Mouse (Mus musculus) layer of hippocampus, postnatal 36 days (tissue): ENCODE measurements around the gene Neurog2. TPM values are rescaled to one million over a fixed set of nuclear protein-coding genes. Genes with fewer than 3 reads are reported as not detected.

Experiments
- DNase-seq, 2 experiments: peaks; one replicate each; pipeline ENCODE4 v3.0.0; 2022
- total RNA-seq, 2 experiments: library from RNA; stranded (reverse); gene quantifications; 2 replicates each; pipeline ENCODE4 v1.2.3; 2021

Gene Neurog2
- total RNA-seq, result 1 to 10 TPM in 1 of 2 experiments, under 1 TPM in 1; 0.71 to 1.9 TPM

DNA sequence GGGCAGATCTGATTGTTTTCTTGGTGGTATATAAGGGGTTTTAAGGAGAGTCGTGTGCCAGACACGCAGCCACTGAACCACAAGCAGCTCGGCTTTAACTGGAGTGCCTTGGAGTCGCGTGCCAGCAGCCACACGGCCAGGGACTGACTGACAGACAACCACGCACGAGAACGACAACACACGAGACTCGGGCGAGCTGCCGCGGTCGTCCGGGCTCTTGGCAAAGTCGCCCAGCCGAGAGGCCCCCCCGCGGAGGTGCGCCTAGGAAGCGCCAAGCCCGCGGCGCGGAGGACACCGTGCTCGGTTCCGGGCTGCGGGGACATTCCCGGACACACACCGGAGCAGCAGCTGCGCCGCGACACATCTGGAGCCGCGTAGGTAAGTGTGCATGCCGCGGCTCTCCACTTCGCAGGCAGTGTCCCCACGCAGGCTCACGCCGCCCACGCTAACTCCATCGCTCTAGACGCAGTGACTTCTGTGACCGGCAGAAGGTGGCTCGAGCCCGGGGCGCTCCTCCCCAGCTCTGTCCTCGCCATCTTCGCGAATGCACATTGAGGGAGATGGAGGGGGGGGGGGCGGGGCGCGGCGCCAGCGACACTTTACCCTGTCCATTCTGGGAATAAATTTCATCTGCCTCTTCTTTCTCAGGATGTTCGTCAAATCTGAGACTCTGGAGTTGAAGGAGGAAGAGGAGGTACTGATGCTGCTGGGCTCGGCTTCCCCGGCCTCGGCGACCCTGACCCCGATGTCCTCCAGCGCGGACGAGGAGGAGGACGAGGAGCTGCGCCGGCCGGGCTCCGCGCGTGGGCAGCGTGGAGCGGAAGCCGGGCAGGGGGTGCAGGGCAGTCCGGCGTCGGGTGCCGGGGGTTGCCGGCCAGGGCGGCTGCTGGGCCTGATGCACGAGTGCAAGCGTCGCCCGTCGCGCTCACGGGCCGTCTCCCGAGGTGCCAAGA, at the start of gene Neurog2:
Neurog2 (plus strand) TSS at position 56 of the 953 bp plus-strand sequence.
- no peak for DNase-seq

DNA sequence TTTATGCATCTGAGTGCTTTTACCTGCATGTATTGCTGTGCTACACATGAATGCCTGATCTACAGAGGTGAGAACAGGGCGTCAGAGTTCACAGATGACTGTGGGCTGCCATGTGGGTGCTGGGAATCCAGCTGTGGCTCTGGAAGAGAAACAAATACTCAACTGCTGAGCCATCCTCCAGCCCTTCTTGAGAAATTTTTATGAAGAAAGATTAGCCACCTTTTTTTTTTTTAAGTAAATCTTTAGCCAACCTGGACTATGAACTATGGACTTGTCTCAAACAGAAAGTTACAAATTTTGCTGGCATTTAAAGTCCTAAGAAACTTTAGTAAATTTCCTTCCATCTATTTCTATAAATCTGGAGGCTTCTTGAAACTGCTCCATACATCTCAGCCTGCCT, 35.8 kb upstream of the Neurog2 start:
- no peak for DNase-seq

DNA sequence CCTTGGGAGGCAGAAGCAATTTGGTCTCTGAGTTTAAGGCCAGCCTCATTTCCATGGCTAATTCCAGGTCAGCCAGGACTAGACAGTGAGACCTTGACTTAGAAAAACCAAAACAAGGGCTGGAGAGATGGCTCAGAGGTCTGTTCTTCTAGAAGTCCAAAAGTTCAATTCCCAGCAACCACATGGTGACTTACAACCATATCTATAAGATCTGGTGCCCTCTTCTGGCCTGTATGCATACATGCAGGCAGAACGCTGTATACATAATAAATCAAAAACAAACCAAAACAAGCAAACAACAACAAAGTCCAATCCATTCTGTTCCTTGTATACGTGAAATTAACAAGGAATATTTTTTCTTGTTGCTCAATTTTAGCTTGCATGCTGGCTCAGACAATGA, 24.8 kb upstream of the Neurog2 start:
- DNase-seq, result no peak

DNA sequence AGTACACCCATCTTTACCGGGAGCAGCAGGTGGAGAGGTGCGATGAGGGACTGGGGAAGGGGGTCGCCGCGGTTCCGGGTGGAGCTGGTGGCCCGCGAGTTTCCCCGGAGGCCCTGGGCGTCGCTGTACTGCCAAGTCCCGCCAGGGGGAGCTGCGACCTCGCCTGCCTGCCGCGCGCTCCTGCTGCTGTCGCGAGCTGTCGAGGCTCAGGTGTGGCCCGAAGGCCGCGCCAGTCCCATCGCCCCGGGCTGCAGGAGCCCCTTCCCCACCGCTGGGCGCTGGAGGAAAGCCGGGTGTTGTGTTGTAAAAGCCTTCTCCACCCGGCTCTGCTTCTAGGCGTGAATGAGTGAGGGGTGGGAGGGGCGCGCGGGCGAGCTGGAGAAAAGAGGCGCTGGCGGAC, 7.6 kb upstream of the Neurog2 start:
- DNase-seq, result peak; percentile 54

DNA sequence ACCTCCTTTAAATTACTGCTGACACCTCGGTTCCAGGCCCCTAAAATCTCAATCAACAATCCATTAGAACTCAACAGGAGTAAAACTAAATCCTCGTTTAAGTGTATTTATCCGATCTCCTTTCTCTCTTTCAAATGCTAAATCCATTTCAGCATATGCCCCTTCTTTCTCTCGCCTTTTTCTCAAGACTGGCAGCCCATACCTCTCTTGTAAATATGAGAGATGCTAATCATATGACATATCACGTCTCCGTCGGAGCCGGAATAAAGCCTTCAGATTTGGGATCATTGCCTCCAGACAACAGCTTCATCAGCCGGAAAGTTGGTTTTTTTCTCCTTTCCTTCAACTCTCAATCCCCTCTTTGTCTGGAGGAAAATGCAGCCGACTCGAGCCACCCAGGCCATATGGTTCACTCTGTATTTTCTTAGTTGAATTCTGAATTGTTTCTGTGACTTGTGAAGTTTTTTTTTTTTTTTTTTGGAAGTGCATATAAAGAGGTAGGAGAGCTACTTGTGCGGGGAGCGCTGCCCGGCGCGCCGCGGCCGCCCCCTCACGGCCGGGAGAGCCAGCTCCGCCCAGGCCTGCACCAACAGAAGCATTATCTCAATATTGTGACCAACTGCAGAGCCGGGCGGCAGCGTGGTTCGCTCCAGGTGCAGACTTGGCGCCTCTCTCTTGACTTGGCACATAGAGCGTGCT, 7.1 kb upstream of the Neurog2 start:
- DNase-seq, result no peak

DNA sequence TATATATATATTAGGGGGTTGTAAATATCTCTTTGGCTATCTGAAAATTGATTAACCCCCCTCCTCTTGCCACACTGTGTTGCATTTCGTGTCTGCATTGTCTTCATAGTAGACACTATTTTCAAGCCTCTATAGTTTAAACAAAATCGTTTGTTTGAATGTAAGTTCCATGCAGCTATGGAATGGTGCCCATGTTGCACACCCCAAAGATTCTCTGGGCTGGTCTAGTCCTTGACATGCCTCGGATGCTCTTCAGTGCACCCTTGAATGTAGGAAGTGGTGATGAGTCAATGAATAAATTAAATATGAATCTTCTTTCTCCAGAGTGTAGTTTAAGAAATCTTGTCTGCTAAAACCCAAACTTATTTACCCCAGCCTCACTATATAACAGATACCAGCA, 6.4 kb upstream of the Neurog2 start:
- DNase-seq, result no peak

DNA sequence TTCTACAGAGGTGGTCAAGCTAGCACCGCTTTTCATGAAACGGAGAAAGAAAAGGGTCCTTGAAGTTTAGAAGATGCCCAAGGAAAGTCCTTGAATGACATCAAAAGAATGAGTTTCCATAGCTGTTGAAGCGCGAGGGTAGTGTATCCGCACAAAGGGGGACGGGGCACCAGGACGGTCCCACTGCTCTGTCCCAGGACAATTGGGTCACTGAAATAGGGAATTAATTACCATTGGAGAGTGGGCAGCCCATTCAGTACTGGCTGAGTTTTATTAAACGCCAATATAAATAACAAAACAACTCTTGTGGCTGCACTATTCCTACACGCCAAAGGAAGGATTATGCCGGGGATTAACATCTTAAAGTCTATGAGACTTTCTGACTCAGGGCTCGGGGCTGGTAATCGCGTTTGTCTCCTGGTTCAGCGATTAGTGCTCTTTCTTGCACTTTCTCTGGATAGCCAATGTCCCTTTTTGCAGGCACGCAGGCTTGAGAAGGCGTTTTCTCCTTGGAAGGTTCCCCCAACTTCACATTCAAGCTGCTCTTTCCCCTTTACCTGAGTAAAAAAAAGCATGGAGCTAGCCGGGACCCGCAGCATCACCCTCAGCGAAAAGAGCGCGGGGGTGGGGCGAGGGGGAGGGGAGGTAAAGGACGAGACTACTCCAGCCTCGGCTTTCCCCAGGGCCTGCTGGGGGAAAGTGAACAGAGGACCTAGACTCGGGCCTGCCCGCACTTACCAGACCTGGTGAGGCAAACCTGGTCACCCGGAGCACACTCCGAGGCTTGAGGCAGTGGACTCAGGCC, 5.6 kb upstream of the Neurog2 start:
- DNase-seq, result no peak

DNA sequence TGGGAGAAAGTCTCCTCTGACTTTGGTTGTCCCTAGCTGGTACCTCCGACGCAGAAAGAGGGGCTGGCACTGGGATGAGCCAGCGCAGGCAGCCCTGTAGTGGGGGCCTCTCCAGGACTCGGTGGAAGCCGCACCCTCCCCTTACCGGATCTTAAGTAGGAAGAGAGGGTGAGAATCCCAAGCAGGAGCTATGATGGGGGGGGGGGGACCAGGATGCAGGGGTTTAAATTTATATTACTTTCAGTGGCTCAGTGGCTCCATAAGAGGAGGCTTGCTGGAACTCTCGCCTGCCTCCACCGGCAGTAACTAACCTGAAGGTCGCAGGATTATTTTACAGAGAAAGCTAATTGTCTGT, 5.0 kb upstream of the Neurog2 start:
- no peak for DNase-seq

DNA sequence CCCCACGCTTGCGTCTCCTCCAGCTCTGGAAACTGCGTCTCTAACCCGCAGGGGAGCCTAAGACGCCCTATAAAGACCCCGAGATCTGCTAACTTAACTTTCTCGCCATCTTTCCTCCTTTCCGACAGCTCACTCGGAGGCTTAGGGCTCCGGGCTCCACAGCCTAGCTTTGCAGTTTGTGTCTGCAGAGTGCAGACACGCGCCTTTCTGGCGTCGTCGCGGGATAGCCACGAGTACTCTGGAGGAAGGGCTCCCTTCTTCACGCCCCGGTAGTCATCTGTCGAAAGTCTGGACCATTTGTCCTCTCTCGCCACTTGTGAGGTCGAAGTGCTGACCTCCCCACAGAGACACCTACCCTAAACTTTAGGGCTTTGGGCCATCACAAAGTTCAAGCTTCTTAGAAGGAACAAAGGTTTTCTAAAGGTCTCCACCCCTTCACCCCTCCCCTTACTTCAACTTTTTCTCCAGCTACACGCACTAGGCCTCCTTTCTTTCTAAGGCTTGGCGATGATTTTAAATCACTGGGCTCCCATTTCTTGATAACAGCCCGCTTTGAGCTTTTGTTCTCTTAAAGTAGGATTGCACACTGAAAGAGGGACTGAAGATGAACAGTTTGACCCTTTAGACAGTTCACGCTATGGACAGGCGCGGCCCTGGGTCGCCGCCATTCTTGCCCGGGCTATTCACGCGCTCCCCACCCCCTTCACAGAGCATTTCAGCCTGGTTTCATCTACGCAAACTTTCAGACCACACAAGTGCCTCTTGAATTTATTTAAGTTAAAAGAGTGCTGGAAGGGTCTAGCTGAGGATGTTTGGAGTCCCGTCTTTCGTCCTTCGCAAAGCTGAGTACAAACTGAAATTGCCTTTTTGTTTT, 4.4 kb upstream of the Neurog2 start:
- no peak for DNase-seq

DNA sequence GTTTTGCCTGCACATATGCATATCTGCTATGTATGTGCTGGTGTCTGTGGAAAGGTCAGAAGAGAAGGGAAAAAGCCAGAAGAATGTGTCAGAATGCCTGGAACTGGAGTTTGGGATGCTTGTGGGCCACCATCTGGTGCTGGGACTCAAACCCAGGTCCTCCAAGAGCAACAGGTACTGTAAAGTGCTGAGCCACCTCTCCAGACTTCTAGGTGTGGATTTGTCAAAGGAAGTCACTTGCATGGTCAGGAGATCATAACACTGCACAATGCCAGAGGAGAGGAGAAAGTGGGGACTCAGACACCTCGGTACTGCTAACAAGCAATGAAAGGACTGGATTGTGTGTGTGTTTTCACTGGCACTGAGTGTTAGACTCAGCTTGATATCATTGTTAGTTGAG, 2.7 kb upstream of the Neurog2 start:
- no peak for DNase-seq

DNA sequence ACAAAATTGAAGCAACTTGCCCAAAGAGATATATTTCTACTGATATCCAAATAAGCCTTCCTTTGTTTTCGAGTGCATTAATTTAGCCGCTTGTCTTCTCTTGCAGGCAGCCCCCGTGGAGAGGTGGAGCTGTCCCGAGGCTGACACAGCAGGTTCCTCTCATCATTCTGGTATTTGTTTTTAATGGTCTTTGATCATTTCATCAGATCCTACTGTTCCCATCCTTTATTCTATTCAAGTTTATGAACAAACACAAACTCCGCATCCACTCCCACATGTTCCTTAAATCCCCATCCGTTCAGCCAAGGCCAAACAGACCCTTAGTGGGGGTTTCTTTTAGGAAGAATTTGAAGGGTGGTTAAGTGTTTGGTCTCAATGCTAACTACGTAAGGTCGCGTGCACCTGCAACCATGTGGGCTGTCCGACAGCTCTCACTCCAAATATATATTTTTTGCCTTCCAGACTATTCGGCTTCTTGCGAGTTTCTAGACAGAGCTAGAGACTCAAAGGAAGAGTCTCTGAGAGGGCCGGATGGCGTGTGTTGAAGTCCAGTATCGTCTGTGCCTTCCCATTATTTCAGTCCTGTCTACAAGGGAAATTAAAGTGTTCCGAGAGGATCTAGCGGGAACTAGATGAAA, 2.1 kb upstream of the Neurog2 start:
- no peak for DNase-seq

DNA sequence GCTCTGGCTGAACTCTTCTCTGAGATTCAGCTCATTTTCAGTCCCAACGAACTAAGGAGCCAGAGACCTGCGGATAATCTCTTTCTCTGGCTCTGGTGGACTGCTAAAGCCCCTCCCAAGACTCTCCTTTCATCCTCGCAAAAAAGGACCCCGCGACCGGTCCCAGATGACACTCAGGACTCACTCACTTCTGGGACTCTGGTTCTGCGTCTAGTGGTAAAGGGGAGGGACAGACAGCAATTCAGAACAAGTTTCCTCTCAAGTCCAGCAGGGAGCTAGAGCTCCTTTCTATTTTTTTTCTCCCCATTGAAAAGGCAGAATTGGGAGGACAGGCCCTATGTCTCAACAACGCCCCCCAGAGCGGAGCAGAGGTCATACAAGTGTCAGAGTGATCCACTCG, 1.4 kb upstream of the Neurog2 start:
- no peak for DNase-seq

DNA sequence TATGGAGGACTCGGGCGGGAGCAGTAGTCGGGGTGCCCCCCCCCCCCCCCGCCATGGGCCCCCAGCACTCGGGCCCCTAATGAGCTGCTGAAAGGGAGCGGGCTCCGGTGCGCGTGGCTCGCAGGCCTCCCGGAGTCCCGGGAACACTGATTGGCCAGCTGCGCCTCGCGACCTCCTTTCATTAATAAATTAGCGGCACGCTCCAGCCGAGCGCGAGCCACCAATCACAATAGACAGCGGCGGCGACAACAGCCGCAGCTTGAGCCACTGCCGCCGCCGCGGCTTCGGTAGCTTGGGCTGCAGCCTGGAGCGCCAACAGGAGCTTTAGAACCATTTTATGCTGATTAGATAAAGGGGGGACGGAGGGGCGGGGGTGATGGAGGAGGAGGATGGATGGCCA, 404 bp upstream of the Neurog2 start:
- DNase-seq, result no peak

DNA sequence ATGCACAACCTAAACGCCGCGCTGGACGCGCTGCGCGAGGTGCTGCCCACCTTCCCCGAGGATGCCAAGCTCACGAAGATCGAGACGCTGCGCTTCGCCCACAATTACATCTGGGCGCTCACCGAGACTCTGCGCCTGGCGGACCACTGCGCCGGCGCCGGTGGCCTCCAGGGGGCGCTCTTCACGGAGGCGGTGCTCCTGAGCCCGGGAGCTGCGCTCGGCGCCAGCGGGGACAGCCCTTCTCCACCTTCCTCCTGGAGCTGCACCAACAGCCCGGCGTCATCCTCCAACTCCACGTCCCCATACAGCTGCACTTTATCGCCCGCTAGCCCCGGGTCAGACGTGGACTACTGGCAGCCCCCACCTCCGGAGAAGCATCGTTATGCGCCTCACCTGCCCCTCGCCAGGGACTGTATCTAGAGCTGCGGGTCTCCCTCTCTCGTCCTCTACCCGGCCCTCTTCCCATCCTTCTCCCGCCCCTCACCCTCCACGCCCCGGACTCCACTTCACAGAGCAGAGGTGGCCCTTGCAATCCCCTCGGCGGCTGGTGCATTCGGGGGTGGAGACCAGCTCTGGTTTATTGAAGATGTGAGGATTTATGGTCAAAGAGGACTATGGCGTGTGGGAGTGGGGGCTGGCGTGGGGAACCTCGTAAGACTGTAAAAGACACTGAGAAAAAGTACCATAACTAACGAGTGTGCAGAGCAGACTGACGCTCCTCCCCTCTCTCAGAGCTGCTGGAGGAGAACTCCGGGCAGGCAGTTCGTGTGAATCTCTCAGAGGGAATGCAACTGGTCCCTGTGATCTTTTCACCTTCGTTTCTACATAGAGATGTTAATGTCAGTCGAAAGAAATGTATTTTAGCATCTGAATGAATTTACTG, 1.4 kb downstream of the Neurog2 start:
- peak; percentile 71 to 72 for DNase-seq

DNA sequence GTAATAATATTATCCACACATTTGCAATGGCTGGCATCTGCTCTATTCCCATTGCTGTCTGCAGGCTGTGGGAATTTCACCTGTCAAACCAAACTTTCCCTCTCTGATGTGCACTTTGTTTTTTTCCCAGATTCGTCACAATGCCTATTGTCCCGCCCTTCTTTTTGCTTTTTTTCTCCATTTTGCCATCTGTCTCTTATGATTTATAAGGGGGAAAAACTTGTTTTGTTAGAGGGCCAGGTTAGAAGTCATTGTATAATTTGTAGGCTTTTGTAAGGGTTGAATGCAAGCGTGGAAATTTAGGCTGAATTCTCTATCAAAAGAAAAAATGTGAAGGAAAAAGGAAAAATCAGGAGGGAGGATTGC, 2.0 kb downstream of the Neurog2 start:
- no peak for DNase-seq

DNA sequence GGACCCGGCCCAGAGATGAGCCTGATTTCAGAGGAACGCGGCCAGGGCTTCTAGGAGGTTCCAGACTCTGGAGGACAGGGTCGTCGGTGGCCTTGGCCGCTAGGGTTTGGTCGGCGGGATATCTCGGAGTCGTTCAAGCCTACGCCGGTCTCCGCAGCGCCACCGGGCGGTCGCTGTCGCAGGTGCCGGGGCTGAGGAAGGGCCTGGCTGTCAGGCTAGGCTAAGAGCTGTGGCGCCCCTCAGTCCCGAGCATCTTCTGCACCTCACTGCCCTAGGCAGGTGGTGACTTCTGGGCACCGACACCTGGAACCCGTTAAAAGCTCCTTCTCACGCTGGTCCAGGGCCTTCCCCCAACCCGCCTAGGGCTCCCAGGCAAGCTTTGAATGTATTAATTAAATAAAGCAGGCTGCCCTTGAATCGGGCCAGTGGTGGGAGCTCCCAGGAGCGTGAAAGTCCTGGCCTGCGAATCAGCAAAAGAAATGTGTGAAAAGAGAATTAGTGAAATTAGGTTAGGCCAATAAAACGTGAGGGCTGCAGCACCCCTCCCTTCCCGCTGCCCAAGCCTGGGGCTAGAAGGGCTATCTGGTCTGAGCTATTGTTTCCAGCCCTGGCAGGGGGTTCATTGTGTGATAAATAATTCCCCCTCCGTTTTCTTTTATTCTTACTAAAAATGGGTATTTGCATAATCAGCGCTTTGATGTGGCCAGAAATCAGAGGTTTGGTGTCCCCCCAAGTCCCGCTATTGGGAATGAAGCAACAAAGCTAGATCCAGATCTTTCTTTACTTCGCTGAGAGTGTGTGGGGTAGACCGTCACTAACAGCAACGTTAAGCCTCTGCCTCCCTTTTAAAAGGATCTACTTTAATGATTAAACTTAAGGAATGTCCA, 7.2 kb downstream of the Neurog2 start:
- no peak for DNase-seq

DNA sequence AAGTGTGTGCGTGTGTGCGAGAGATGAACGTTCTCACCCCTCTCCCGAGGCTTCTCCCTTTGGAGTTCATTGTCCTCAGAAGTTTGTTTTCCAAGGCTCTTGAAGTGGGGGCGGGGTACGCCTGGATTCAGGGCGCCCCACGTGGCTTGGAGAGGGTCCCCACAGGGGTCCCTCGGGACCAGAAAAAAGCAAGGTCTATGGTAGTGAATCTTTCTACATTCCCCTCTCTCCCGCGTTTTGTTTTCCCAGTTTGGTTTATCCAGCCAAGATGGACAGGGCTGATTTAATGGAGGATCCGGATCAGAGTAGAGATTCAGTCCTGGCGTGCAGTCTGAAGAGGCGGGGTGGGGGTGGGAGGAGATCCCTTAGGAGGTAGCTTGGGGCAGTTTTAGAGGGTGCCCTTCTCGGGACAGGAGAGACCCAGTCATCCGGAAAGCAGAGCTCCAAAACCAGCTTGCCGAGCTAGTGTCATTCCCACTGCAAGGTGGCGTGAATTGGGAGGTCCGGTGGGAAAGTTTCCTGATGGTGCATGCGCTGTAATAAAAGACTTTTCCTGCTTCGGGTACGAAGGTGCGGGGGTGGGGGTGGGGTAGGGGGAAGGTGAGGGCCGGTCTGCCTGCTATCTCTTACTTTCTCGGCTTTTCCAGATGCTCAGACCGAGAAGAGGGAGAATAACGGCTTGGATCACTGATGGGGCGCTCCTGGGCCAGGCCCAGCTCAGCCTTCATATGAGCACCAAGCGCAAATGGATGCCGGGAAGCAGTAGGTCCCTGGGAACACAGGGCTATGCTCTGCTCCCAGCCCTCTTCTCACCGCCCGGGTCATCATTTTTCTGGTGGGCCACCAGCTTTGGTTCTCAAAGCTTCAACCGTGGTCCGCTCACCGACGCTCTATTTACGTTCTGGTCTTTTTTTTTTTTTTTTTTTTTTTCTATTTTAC, 8.1 kb downstream of the Neurog2 start:
- no peak for DNase-seq

DNA sequence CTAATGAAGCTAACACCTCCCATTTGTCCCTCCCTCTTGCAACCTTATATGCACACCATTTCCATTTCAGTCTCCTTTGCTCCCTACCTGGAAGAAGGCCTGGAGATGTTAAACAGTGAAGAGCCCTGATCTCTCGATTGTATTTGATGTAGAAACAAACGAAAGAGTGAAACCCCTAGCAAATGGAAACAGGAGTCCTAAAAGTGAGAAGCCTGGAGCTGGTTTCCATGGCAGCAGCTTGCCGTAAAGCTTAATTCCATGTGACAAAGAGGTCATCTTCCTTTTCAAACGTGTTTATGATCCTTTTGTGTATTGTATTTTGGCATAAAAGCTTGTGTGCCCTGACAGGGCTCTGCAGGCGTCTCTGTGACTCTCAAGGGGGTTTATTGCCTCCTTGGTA, 9.3 kb downstream of the Neurog2 start:
- no peak for DNase-seq
